In genomic region chr13:56329769-56330168, GRCm38 (mm10) we compare ENCODE assay signal across 16 mouse cellular contexts. TPM values are rescaled to one million over a fixed set of nuclear protein-coding genes. Genes with fewer than 3 reads are reported as not detected.
DNase-seq lines count a peak whose midpoint lies in the region; ATAC-seq and TF ChIP-seq lines count a peak whose summit lies in the region.
"Had no signal": no experiment of that assay in that cellular context is flagged by ENCODE, and none has a peak within 500 bp of the region (broad histone marks: within the 10 kb centered on the region; RNA-seq: fewer than 3 reads in every experiment).

No protein-coding gene starts in this region.

- peaks cover 10% of the 10 kb centered on the region; the same call in 1 of the 2 replicates for H3K4me1 ChIP-seq in forebrain, embryonic 15.5 days
- peaks cover 21% of the 10 kb centered on the region for H3K4me1 ChIP-seq in forebrain, embryonic 12.5 days
- no peaks in the 10 kb centered on the region for H3K4me1 ChIP-seq in neural tube, embryonic 14.5 days (ENCODE audit: control insufficient read depth, insufficient read depth, low read length)
- H3K4me1 ChIP-seq in neural tube, embryonic 15.5 days, result peaks cover 9% of the 10 kb centered on the region; the same call in 1 of the 2 replicates
- no peaks in the 10 kb centered on the region for H3K4me1 ChIP-seq in hindbrain, postnatal 0 days (ENCODE audit: insufficient read depth, low read length)
- no peaks in the 10 kb centered on the region for H3K4me1 ChIP-seq in liver, embryonic 11.5 days (replicated peaks; ENCODE audit: control insufficient read depth, insufficient read depth, low read length)
- no peaks in the 10 kb centered on the region for H3K4me1 ChIP-seq in lung, postnatal 0 days (ENCODE audit: insufficient read depth, low read depth, low read length)

- no peaks in the 10 kb centered on the region for H3K9me3 ChIP-seq in forebrain, embryonic 15.5 days
- no peaks in the 10 kb centered on the region for H3K9me3 ChIP-seq in forebrain, embryonic 12.5 days
- no peaks in the 10 kb centered on the region for H3K9me3 ChIP-seq in neural tube, embryonic 14.5 days (ENCODE audit: control insufficient read depth, low read length)
- H3K9me3 ChIP-seq in neural tube, embryonic 15.5 days (replicated peaks), result no peaks in the 10 kb centered on the region
- no peaks in the 10 kb centered on the region for H3K9me3 ChIP-seq in hindbrain, postnatal 0 days (ENCODE audit: low read length)
- no peaks in the 10 kb centered on the region for H3K9me3 ChIP-seq in liver, embryonic 11.5 days (ENCODE audit: control insufficient read depth, low read length)
- no peaks in the 10 kb centered on the region for H3K9me3 ChIP-seq in lung, postnatal 0 days (ENCODE audit: low read length)

- no peaks in the 10 kb centered on the region for H3K27me3 ChIP-seq in forebrain, embryonic 15.5 days
- peaks cover 12% of the 10 kb centered on the region; the same call in 1 of the 2 replicates for H3K27me3 ChIP-seq in forebrain, embryonic 12.5 days
- no peaks in the 10 kb centered on the region for H3K27me3 ChIP-seq in neural tube, embryonic 14.5 days (ENCODE audit: control insufficient read depth, insufficient read depth, low read length)
- H3K27me3 ChIP-seq in neural tube, embryonic 15.5 days (replicated peaks), result no peaks in the 10 kb centered on the region
- no peaks in the 10 kb centered on the region for H3K27me3 ChIP-seq in hindbrain, postnatal 0 days (ENCODE audit: insufficient read depth, low read length)
- H3K27me3 ChIP-seq in liver, embryonic 11.5 days (replicated peaks; ENCODE audit: control insufficient read depth, insufficient read depth, low read length), result 0 out of 2 replicates have a peak, but pooled peaks cover 3% of the 10 kb centered on the region
- H3K27me3 ChIP-seq in lung, postnatal 0 days (replicated peaks; ENCODE audit: insufficient read depth, low read length), result no peaks in the 10 kb centered on the region

- H3K9ac ChIP-seq in forebrain, embryonic 15.5 days (replicated peaks), result no peak overlapping the region
- H3K9ac ChIP-seq in forebrain, embryonic 12.5 days, result no peak overlapping the region
- H3K9ac ChIP-seq in neural tube, embryonic 14.5 days (replicated peaks; ENCODE audit: low read depth, low read length), result no peak overlapping the region
- no peak overlapping the region for H3K9ac ChIP-seq in neural tube, embryonic 15.5 days (replicated peaks)
- no peak overlapping the region for H3K9ac ChIP-seq in hindbrain, postnatal 0 days (replicated peaks; ENCODE audit: low read length)
- no peak overlapping the region for H3K9ac ChIP-seq in liver, embryonic 11.5 days (ENCODE audit: low read depth, low read length)
- H3K9ac ChIP-seq in lung, postnatal 0 days (replicated peaks; ENCODE audit: low read depth), result no peak overlapping the region
- H3K9ac ChIP-seq: liver, postnatal 0 days had no signal

- no peak for TF ChIP-seq CTCF in hindbrain, postnatal 0 days (IDR thresholded peaks at IDR 0.05; ENCODE audit: low read depth)
- TF ChIP-seq CTCF in lung, postnatal 0 days (IDR thresholded peaks at IDR 0.05), result no peak

- no peak overlapping the region for H3K27ac ChIP-seq in forebrain, embryonic 15.5 days (replicated peaks)
- no peak overlapping the region for H3K27ac ChIP-seq in forebrain, embryonic 12.5 days
- no peak overlapping the region for H3K27ac ChIP-seq in neural tube, embryonic 14.5 days (ENCODE audit: low read depth, low read length)
- no peak overlapping the region for H3K27ac ChIP-seq in neural tube, embryonic 15.5 days (replicated peaks)
- H3K27ac ChIP-seq in hindbrain, postnatal 0 days, result no peak overlapping the region; the same call in 1 of the 2 replicates
- H3K27ac ChIP-seq in liver, embryonic 11.5 days (ENCODE audit: low read depth, low read length), result no peak overlapping the region
- no peak overlapping the region for H3K27ac ChIP-seq in lung, postnatal 0 days (ENCODE audit: low read length)
- H3K27ac ChIP-seq: left cerebral cortex, adult 2 months had no signal

- no peak overlapping the region for H3K4me2 ChIP-seq in forebrain, embryonic 15.5 days (replicated peaks)
- H3K4me2 ChIP-seq in forebrain, embryonic 12.5 days, result no peak overlapping the region
- no peak overlapping the region for H3K4me2 ChIP-seq in neural tube, embryonic 14.5 days (ENCODE audit: low read depth, low read length)
- H3K4me2 ChIP-seq in neural tube, embryonic 15.5 days, result no peak overlapping the region
- no peak overlapping the region for H3K4me2 ChIP-seq in hindbrain, postnatal 0 days (ENCODE audit: low read depth, low read length)
- H3K4me2 ChIP-seq in liver, embryonic 11.5 days, result no peak overlapping the region
- H3K4me2 ChIP-seq in lung, postnatal 0 days (replicated peaks; ENCODE audit: low read depth, low read length), result no peak overlapping the region

- no peak overlapping the region for H3K4me3 ChIP-seq in forebrain, embryonic 15.5 days
- no peak overlapping the region for H3K4me3 ChIP-seq in forebrain, embryonic 12.5 days (replicated peaks)
- no peak overlapping the region for H3K4me3 ChIP-seq in neural tube, embryonic 14.5 days (ENCODE audit: low read depth, low read length)
- no peak overlapping the region for H3K4me3 ChIP-seq in neural tube, embryonic 15.5 days (replicated peaks)
- H3K4me3 ChIP-seq in hindbrain, postnatal 0 days (ENCODE audit: low read length), result no peak overlapping the region
- no peak overlapping the region for H3K4me3 ChIP-seq in liver, embryonic 11.5 days (ENCODE audit: low read depth, low read length)
- no peak overlapping the region for H3K4me3 ChIP-seq in lung, postnatal 0 days (ENCODE audit: low read depth, low read length)
- H3K4me3 ChIP-seq: left cerebral cortex, adult 2 months had no signal

- ATAC-seq in forebrain, embryonic 15.5 days (replicated peaks), result 0 out of 2 replicates have a peak, but pooled peaks have one; percentile 46
- no peak for ATAC-seq in forebrain, embryonic 12.5 days (ENCODE audit: low FRiP score)
- peak; percentile 63; the same call in 1 of the 2 replicates for ATAC-seq in neural tube, embryonic 14.5 days (ENCODE audit: low read depth)
- no peak for ATAC-seq in neural tube, embryonic 15.5 days (ENCODE audit: low FRiP score)
- ATAC-seq in hindbrain, postnatal 0 days, result peak; percentile 85
- no peak for ATAC-seq in liver, embryonic 11.5 days (replicated peaks; ENCODE audit: low FRiP score)
- ATAC-seq in lung, postnatal 0 days, result no peak
- ATAC-seq: inflammation-experienced regulatory T-cells, adult 6 months; liver, postnatal 0 days had no signal

- no peaks in the 10 kb centered on the region for H3K36me3 ChIP-seq in forebrain, embryonic 15.5 days
- H3K36me3 ChIP-seq in forebrain, embryonic 12.5 days (replicated peaks), result no peaks in the 10 kb centered on the region
- H3K36me3 ChIP-seq in neural tube, embryonic 14.5 days (ENCODE audit: control insufficient read depth, insufficient read depth, low read length), result no peaks in the 10 kb centered on the region
- H3K36me3 ChIP-seq in neural tube, embryonic 15.5 days, result no peaks in the 10 kb centered on the region
- H3K36me3 ChIP-seq in hindbrain, postnatal 0 days (ENCODE audit: insufficient read depth, low read length), result no peaks in the 10 kb centered on the region
- no peaks in the 10 kb centered on the region for H3K36me3 ChIP-seq in liver, embryonic 11.5 days (ENCODE audit: control insufficient read depth, insufficient read depth, low read length)
- no peaks in the 10 kb centered on the region for H3K36me3 ChIP-seq in lung, postnatal 0 days (ENCODE audit: insufficient read depth, low read length)

- no peak for TF ChIP-seq EP300 in lung, postnatal 0 days (IDR thresholded peaks at IDR 0.05)

- DNase-seq in hindbrain, postnatal 0 days (ENCODE audit: low spot score), result peak; percentile 83
- no peak for DNase-seq in liver, embryonic 11.5 days (ENCODE audit: low spot score)
- no peak for DNase-seq in lung, postnatal 0 days (ENCODE audit: low spot score)
- DNase-seq: B cell, adult 2 months; liver, postnatal 0 days; lung, postnatal 4 days; spleen, adult 18-20 months; thymus, postnatal 36 days had no signal

- WGBS in forebrain, embryonic 15.5 days, result 49% methylated on average over 6 of the region's 6 CpGs
- WGBS in forebrain, embryonic 12.5 days, result 70% methylated on average over 6 of the region's 6 CpGs
- 59% methylated on average over 6 of the region's 6 CpGs for WGBS in neural tube, embryonic 14.5 days
- 55% methylated on average over 6 of the region's 6 CpGs for WGBS in neural tube, embryonic 15.5 days
- WGBS in hindbrain, postnatal 0 days, result 32% methylated on average over 6 of the region's 6 CpGs
- 81% methylated on average over 6 of the region's 6 CpGs for WGBS in liver, embryonic 11.5 days
- WGBS in lung, postnatal 0 days, result 65% methylated on average over 6 of the region's 6 CpGs

RNA-seq across cellular contexts. Expression of gene Cxcl14, which starts 33.4 kb away (rescaled TPM):
- 14.2 and 15.2 TPM in 2 replicates for polyA plus RNA-seq in forebrain, embryonic 15.5 days (2015; fragmentation: Nextera tagmentation; extraction: Ambion mirVana)
- polyA plus RNA-seq in forebrain, embryonic 12.5 days (2016; fragmentation: Nextera tagmentation; extraction: Ambion mirVana), result 19.5 and 26.3 TPM in 2 replicates
- 1.6 and 2.5 TPM in 2 replicates for polyA plus RNA-seq in neural tube, embryonic 14.5 days (2014; fragmentation: Nextera tagmentation; extraction: Ambion mirVana)
- polyA plus RNA-seq in neural tube, embryonic 15.5 days (2015; fragmentation: Nextera tagmentation; extraction: Ambion mirVana), result 3.9 and 4.9 TPM in 2 replicates
- total RNA-seq in hindbrain, postnatal 0 days (2014; rRNA removed), result 17.5 and 20.2 TPM in 2 replicates
- polyA plus RNA-seq in hindbrain, postnatal 0 days (2015; fragmentation: Nextera tagmentation; extraction: Ambion mirVana), result 19.2 and 19.9 TPM in 2 replicates
- 3.0 and 5.9 TPM in 2 replicates for polyA plus RNA-seq in liver, embryonic 11.5 days (2014; fragmentation: Nextera tagmentation; extraction: Ambion mirVana)
- 11.2 and 12.8 TPM in 2 replicates for polyA plus RNA-seq in lung, postnatal 0 days (2015; fragmentation: Nextera tagmentation; extraction: Ambion mirVana)
- total RNA-seq: common myeloid progenitor, adult 5-6 weeks; monocyte, adult 5-6 weeks had no signal
- polyA plus RNA-seq: inflammation-experienced regulatory T-cells, adult 6 months had no signal

Comparison
In these comparisons a context has a peak if more than half of its experiments do, and no peak if none do; other contexts are left out.
1. ATAC-seq: peak in forebrain, embryonic 15.5 days (single experiment), neural tube, embryonic 14.5 days (single experiment) and hindbrain, postnatal 0 days (single experiment); none in forebrain, embryonic 12.5 days (single experiment), neural tube, embryonic 15.5 days (single experiment), liver, embryonic 11.5 days (single experiment) and lung, postnatal 0 days (single experiment).